Mouse (Mus musculus) liver, embryonic 15.5 days (tissue): ENCODE results near the gene Galnt6. TPM values are rescaled to one million over a fixed set of nuclear protein-coding genes. Genes with fewer than 3 reads are reported as not detected.

Experiments
- ATAC-seq: fragments of 200-750 bp; cut with Nextera tagmentation; 2 replicates; pipeline ENCODE4 v1.8.0; 2017; ENCODE audit warnings: moderate number of reproducible peaks, mild to moderate bottlenecking, moderate library complexity; ENCODE audit not compliant: insufficient read depth
- H3K27ac ChIP-seq: fragments of 300-500 bp; sonication (generic); replicated peaks from 2 replicates; pipeline ENCODE4 v1.5.1; 2015; ENCODE audit warnings: mild to moderate bottlenecking, inconsistent platforms
- H3K27me3 ChIP-seq: fragments of 300-500 bp; sonication (generic); 2 replicates; pipeline ENCODE4 v1.6.1; 2015; ENCODE audit warnings: mild to moderate bottlenecking, inconsistent platforms
- H3K36me3 ChIP-seq: fragments of 300-500 bp; sonication (generic); replicated peaks from 2 replicates; pipeline ENCODE4 v1.6.1; 2015; ENCODE audit warnings: moderate library complexity, mild to moderate bottlenecking, inconsistent platforms
- H3K4me1 ChIP-seq: fragments of 300-500 bp; sonication (generic); replicated peaks from 2 replicates; pipeline ENCODE4 v1.6.1; 2015; ENCODE audit warnings: inconsistent platforms
- H3K4me2 ChIP-seq: fragments of 300-500 bp; sonication (generic); 2 replicates; pipeline ENCODE4 v1.6.1; 2015; ENCODE audit warnings: moderate library complexity, mild to moderate bottlenecking, inconsistent platforms
- H3K4me3 ChIP-seq: fragments of 300-500 bp; sonication (generic); replicated peaks from 2 replicates; pipeline ENCODE4 v1.5.1; 2015; ENCODE audit warnings: mild to moderate bottlenecking, inconsistent platforms
- H3K9ac ChIP-seq: fragments of 300-500 bp; sonication (generic); 2 replicates; pipeline ENCODE4 v1.6.1; 2015; ENCODE audit warnings: moderate library complexity, mild to moderate bottlenecking, inconsistent platforms
- H3K9me3 ChIP-seq: fragments of 300-500 bp; sonication (generic); replicated peaks from 2 replicates; pipeline ENCODE4 v1.6.1; 2016; ENCODE audit warnings: inconsistent platforms
- WGBS: fragments of 180-500 bp; shearing (Covaris S2); methylation state at CpG from one replicate; pipeline ENCODE4 v1.1.7; 2015; ENCODE audit warnings: mixed read lengths; ENCODE audit not compliant: insufficient replicate concordance; 5-methylcytosine and 5-hydroxymethylcytosine counted together
- polyA plus RNA-seq: library from polyadenylated mRNA; unstranded; fragments of >200 nt; fragmentation: Nextera tagmentation; extraction: Ambion mirVana; gene quantifications from 2 replicates; pipeline ENCODE4 v1.2.1, GENCODE M21; 2015

Galnt6 gene
- polyA plus RNA-seq, 1 experiment from 2014 or later = 1.2 TPM

DNA sequence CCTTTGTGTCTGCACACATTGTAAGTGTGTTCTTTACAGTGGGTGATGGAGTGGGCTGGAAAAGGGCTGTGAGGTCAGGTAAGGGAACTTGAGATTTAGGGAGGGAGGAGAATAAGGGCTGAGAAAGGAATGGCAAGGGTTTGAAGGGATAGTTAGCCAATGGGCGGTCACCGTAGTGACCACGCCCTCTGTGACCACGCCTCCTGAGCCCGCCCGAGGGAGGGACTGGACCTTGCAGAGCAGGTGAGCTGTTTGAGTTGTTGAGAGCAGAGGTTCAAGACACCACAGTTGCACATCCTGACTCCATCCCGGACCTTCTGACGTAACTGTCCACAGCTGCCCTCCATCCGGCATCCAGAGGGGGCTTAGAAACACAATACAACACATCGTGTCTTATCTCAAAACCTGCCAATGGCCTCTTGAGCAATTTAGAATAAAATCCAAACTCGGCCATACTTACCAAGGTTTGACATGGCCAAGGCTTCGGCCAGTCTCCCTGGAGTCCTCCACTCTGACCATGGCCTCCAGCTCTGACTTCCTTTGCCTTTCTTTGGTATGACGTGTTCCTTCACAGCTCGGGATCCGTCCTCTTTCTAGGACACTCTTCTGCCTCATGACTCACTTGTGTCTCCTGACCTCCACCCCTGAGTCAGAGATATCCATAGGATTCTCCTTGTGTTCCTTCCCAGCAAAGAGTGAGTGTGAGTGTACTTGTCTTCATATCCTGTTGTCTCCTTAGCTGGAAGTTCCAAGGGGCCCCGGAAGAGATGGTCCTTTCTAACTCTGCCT is 35.2 kb upstream of the Galnt6 start:
- Histone ChIP-seq H3K4me1 (peaks cover 13% of the 10 kb centered on the region), H3K4me2 (no peak overlapping the region), H3K36me3 (no peaks in the 10 kb centered on the region), H3K4me3 (no peak overlapping the region), H3K27me3 (peaks cover 79% of the 10 kb centered on the region), H3K9me3 (no peaks in the 10 kb centered on the region), H3K27ac (no peak overlapping the region), H3K9ac (no peak overlapping the region)
- 59% methylated on average over 16 of the region's 16 CpGs for WGBS
- ATAC-seq = no peak

DNA sequence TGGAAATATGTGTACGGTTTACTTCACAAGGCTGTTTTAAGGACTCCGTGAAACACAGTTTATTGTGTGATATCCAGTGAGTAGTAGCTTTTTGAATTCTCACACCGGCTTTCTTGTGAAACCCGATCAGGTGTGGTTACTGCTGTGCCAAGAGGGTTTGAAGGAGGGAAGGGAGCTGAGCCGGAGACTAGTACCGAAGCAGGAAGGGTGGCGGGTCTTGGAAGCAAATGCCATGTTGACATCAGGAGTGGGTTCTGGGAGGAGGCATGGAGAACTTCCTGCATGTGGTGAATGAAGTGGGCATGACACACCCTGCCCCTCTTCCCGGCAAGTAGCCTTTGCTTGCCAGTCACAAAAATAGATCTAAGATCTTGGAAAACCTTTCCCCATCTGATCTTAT is 33.5 kb upstream of the Galnt6 start:
- Histone ChIP-seq H3K27ac (no peak overlapping the region), H3K4me3 (no peak overlapping the region), H3K9me3 (no peaks in the 10 kb centered on the region), H3K4me2 (no peak overlapping the region), H3K27me3 (peaks cover 86% of the 10 kb centered on the region), H3K9ac (no peak overlapping the region), H3K4me1 (peaks cover 21% of the 10 kb centered on the region), H3K36me3 (no peaks in the 10 kb centered on the region)
- no peak for ATAC-seq
- 45% methylated on average over 8 of the region's 8 CpGs for WGBS

DNA sequence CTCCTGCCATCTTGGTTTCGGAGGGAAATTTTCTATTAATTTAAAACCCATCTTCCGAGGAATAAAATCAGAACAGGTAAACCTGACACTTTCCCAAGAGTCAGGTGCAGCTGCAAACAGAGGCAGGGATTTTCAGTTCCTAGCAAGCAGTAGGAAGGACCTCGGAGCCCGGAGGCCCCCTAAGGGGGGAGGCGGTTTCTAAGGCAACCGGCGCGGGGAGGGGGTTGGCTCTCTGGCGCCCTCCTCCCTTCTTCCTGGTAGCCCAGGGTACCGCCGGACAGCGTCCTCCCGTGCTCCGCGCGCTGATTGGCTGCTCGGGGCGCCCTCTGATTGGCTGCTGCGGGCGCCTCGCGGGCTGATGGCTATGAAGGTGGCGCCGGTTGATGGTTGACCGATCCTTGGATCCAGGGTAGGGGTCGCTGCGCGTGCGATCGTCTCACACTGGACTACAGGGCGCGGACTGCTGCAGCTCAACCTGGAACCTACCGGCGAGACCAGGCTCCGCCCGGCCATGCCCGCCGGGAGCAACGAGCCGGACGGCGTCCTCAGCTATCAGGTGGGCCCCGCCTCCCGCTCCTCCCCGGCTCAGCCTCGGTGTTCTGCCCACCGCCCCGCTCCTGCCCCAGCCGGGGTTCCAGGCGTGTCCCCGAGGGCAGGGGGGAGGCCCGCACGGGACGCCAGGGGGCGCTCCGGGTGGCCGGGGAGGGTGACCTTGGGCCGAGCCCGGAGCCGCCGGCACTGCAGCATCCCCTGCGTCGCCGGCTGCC is 32.4 kb upstream of the Galnt6 start, which contains the start of gene Slc4a8:
TSS of gene Slc4a8 (plus strand) at position 329 of the 767 bp plus-strand sequence.
- Histone ChIP-seq H3K4me3 (peak within 1 kb of the TSS; percentile 61), H3K36me3 (no peaks in the 10 kb centered on the region), H3K4me2 (peak within 1 kb of the TSS; percentile 86), H3K4me1 (peaks cover 23% of the 10 kb centered on the region), H3K27ac (no peak within 1 kb of the TSS), H3K9me3 (no peaks in the 10 kb centered on the region), H3K9ac (no peak within 1 kb of the TSS), H3K27me3 (peaks cover 84% of the 10 kb centered on the region)
- peak; percentile 77 for ATAC-seq
- under 1% methylated on average over 64 of the region's 64 CpGs for WGBS

DNA sequence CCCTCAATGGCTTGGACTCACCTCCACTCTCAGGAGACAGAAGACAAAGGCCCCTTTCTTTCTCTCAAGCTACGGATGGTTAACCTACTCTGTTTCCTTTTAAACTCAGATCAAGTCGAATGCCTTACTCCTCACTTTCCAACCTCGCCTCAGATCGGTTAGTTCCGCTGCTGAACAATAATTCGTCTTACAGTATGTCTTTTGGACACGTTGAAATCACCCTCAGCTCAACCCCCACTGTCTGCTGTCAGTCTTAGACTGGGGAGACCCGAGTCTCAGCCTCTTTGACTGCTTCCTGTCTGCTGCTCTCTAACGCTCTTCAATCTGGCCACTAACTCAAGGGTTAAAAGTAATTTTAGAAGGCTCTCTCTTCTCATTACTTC is 31.9 kb upstream of the Galnt6 start:
- peak overlapping the region; percentile 61; the same call in 1 of the 2 replicates for H3K4me3 ChIP-seq
- peaks cover 80% of the 10 kb centered on the region for H3K27me3 ChIP-seq
- no peak overlapping the region for H3K27ac ChIP-seq
- H3K4me2 ChIP-seq = peak overlapping the region; percentile 86
- 21% methylated on average over 9 of the region's 9 CpGs for WGBS
- H3K36me3 ChIP-seq = no peaks in the 10 kb centered on the region
- ATAC-seq = no peak
- H3K4me1 ChIP-seq = peaks cover 23% of the 10 kb centered on the region
- H3K9me3 ChIP-seq = no peaks in the 10 kb centered on the region
- no peak overlapping the region for H3K9ac ChIP-seq

DNA sequence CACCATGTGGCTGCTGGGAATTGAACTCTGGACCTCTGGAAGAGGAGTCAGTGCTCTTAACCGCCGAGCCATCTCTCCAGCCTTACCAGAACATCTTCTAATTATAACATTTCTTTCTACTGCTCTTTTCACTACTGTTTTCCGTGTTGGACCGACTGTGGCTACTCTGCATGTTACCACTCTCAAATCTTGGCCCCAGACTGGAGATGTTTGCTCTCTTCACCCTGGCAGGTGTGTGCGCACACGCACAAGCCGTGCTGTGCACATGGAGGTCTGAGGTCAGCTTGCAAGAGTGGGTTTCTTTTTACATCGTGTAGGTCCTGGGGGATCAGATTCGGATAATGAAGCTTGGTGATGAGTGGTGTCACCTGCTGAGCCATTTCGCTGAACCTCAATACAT is 30.1 kb upstream of the Galnt6 start:
- H3K4me1 ChIP-seq = peaks cover 29% of the 10 kb centered on the region
- 74% methylated on average over 10 of the region's 10 CpGs for WGBS
- no peak for ATAC-seq
- H3K9me3 ChIP-seq = no peaks in the 10 kb centered on the region
- H3K4me2 ChIP-seq = no peak overlapping the region
- H3K27ac ChIP-seq = no peak overlapping the region
- H3K27me3 ChIP-seq = peaks cover 79% of the 10 kb centered on the region
- no peaks in the 10 kb centered on the region for H3K36me3 ChIP-seq
- H3K9ac ChIP-seq = no peak overlapping the region
- no peak overlapping the region for H3K4me3 ChIP-seq

DNA sequence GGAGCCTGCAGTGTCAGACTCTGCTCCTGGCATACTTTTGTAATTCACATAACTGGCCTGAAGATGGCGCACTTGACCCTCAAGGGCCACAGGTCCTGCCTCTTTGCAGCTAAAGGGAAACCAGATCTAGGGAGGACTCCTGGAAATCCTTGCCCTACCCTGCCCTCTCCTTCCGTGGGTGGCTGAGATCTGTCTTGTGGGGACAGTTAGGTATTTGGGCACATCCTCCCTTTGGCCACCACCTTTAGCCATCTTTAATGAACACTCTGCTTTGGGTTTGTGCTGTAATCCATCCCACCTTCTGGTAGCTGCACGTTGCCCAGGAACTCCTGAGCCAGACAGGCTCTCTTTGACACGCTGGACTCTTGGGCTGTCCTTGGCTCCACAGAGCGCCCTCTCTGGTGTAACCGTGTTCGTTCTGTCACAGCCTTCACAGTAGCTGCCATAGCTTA is 28.4 kb upstream of the Galnt6 start:
- peak overlapping the region; percentile 25 for H3K4me2 ChIP-seq

DNA sequence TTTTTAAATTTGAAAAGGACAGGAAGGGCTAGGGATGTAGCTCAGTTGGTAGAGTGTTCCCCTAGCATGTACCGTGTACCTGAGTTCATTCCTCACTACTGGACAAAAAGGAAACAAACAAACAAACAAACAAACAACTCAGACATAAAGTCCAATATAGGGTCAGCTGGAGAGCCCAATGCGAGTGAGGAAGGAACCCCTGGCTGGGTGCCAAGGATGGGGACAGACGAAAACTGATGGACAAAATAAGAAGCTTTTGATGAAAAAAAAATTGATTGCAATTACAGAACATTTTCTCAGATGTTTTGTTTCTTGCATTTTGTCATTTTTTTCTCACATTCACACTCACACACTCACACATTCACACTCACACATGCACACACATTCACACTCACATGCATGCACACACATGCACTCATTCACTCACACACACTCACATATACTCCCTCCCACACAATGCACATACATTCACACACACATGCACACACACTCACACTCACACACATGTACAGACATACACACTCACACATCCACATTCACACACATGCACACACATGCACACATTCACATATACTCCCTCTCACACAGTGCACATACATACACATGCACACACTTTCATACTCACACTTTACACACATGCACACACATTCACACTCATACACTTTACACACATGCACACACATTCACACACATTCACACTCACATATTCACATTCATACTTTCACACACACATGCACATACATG is 26.9 kb upstream of the Galnt6 start:
- no peaks in the 10 kb centered on the region for H3K36me3 ChIP-seq
- H3K4me1 ChIP-seq = peaks cover 17% of the 10 kb centered on the region
- no peak overlapping the region for H3K9ac ChIP-seq
- peaks cover 72% of the 10 kb centered on the region for H3K27me3 ChIP-seq
- H3K9me3 ChIP-seq = no peaks in the 10 kb centered on the region
- no peak overlapping the region for H3K4me3 ChIP-seq
- no peak overlapping the region for H3K4me2 ChIP-seq
- ATAC-seq = no peak
- H3K27ac ChIP-seq = no peak overlapping the region
- 58% methylated on average over 3 of the region's 3 CpGs for WGBS

More for the DNA sequence above, 28.4 kb upstream of the Galnt6 start:
- ATAC-seq = no peak
- Histone ChIP-seq H3K9ac (no peak overlapping the region), H3K9me3 (no peaks in the 10 kb centered on the region), H3K27ac (no peak overlapping the region), H3K4me1 (peaks cover 29% of the 10 kb centered on the region), H3K4me3 (no peak overlapping the region), H3K36me3 (no peaks in the 10 kb centered on the region), H3K27me3 (peaks cover 79% of the 10 kb centered on the region)
- 6% methylated on average over 7 of the region's 7 CpGs for WGBS

DNA sequence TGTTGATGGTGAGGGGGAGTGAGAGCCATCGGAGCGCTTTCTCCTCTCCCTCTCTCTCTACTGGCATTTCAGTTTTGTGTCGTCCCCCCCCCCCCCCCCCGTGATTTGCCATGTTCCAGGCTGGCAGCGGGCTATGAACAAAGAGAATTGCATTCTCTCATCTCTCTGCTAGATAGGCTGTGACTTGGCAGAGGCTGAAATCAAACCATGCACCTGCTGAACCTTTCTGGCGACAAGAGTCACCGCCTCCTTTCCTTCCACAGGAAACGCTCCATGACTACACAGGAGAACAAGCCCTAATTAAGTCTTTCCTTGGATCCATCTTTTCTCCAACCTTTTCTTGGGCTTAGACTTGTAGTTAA is 26.3 kb upstream of the Galnt6 start:
- H3K4me1 ChIP-seq = peaks cover 19% of the 10 kb centered on the region
- 38% methylated on average over 7 of the region's 8 CpGs for WGBS
- ATAC-seq = no peak
- H3K9me3 ChIP-seq = no peaks in the 10 kb centered on the region
- no peak overlapping the region for H3K9ac ChIP-seq
- H3K36me3 ChIP-seq = no peaks in the 10 kb centered on the region
- no peak overlapping the region for H3K4me3 ChIP-seq
- no peak overlapping the region for H3K4me2 ChIP-seq
- no peak overlapping the region for H3K27ac ChIP-seq
- peaks cover 66% of the 10 kb centered on the region for H3K27me3 ChIP-seq

DNA sequence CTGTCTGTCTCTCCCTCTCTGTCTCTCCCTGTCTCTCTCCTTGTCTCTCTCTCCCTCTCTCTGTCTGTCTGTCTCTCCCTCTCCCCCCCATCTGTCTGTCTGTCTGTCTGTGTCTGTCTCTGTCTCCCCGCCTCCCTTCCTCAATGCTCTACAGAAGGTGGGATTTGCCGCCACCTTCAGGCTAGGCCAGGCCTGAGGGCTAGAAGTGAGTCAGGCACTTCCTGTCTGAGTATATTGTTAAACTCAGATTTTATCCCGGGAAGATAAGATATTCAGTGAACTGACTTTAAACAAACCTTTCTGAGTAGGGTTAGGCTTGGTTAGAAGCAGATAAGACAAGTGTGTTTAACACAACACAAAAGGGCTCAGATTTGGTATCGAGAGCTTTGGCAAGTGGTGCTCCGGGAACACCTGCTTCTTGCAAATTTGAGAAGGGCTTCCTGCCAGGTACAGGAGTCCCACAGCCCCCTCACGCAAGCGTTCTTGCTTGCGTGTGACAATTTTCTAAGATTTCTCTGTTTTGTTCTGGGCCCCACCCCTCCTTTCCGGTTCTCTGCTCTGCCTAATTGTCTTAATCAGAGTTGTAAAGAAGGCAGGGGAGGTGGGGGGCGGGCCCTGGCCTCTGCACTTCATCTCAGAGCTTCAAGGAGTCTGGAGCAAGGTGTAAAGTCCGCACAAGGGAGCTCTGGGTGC is 25.8 kb upstream of the Galnt6 start:
- 7% methylated on average over 11 of the region's 11 CpGs for WGBS
- Histone ChIP-seq H3K27ac (no peak overlapping the region), H3K9me3 (no peaks in the 10 kb centered on the region), H3K9ac (no peak overlapping the region), H3K4me1 (peaks cover 25% of the 10 kb centered on the region), H3K27me3 (peaks cover 61% of the 10 kb centered on the region), H3K36me3 (no peaks in the 10 kb centered on the region), H3K4me3 (no peak overlapping the region), H3K4me2 (no peak overlapping the region)
- ATAC-seq = no peak

DNA sequence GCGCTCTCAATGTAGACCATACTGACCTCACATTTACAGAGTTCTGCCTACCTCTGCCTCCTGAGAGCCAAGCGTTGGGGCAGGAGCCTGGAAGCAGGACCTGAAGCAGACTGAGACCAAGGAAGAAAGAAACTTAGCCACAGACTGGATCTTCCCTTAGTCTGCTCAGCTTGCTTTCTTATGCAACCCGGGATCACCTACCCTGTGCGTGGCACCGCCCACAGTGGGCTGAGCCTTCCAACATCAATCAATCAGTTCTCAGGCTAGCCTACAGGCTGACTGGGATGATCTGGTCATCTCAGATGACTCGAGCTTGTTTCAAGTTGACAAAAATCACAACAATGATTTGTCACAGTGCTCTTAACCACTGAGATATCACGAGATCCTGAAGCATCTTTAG is 24.9 kb upstream of the Galnt6 start:
- H3K27me3 ChIP-seq = peaks cover 53% of the 10 kb centered on the region
- no peak overlapping the region for H3K9ac ChIP-seq
- peaks cover 33% of the 10 kb centered on the region for H3K4me1 ChIP-seq
- no peak for ATAC-seq
- H3K27ac ChIP-seq = no peak overlapping the region
- H3K4me2 ChIP-seq = no peak overlapping the region
- no peak overlapping the region for H3K4me3 ChIP-seq
- H3K9me3 ChIP-seq = no peaks in the 10 kb centered on the region
- no peaks in the 10 kb centered on the region for H3K36me3 ChIP-seq
- 36% methylated on average over 7 of the region's 7 CpGs for WGBS
